Mouse (Mus musculus) heart, postnatal 0 days (tissue): Measurements from ENCODE around the gene Fam126a. TPM values are rescaled to one million over a fixed set of nuclear protein-coding genes. Genes with fewer than 3 reads are reported as not detected.

ENCODE experiments used
- ATAC-seq: fragments of 200-750 bp; cut with Nextera tagmentation; 2 replicates; pipeline ENCODE4 v1.8.0; 2017; ENCODE audit warnings: low read depth, moderate number of reproducible peaks, moderate library complexity; ENCODE audit not compliant: insufficient read depth
- DNase-seq: peaks from one replicate; pipeline ENCODE4 v3.0.0-alpha.2; 2016; ENCODE audit warnings: low spot score
- H3K27ac ChIP-seq: fragments of 300-500 bp; sonication (generic); 2 replicates; pipeline ENCODE4 v1.5.1; 2014; ENCODE audit warnings: low read depth, mild to moderate bottlenecking
- H3K27me3 ChIP-seq: fragments of 300-500 bp; sonication (generic); 2 replicates; pipeline ENCODE4 v1.6.1; 2014; ENCODE audit warnings: low read length, mixed read lengths; ENCODE audit not compliant: control insufficient read depth, insufficient read depth
- H3K36me3 ChIP-seq: fragments of 300-500 bp; sonication (generic); replicated peaks from 2 replicates; pipeline ENCODE4 v1.6.1; 2014; ENCODE audit warnings: low read length, mixed read lengths; ENCODE audit not compliant: control insufficient read depth, insufficient read depth
- H3K4me1 ChIP-seq: fragments of 300-500 bp; sonication (generic); 2 replicates; pipeline ENCODE4 v1.6.1; 2014; ENCODE audit warnings: antibody characterized with exemption; ENCODE audit not compliant: control insufficient read depth, insufficient read depth
- H3K4me2 ChIP-seq: fragments of 300-500 bp; sonication (generic); 2 replicates; pipeline ENCODE4 v1.6.1; 2014; ENCODE audit warnings: low read depth, mild to moderate bottlenecking, low read length, moderate library complexity
- H3K4me3 ChIP-seq: fragments of 300-500 bp; sonication (generic); 2 replicates; pipeline ENCODE4 v1.5.1; 2014; ENCODE audit warnings: low read depth, low read length
- H3K9ac ChIP-seq: fragments of 300-500 bp; sonication (generic); replicated peaks from 2 replicates; pipeline ENCODE4 v1.6.1; 2014; ENCODE audit warnings: low read depth, low read length, mixed read lengths
- H3K9me3 ChIP-seq: fragments of 300-500 bp; sonication (generic); replicated peaks from 2 replicates; pipeline ENCODE4 v1.6.1; 2016; ENCODE audit warnings: low read length; ENCODE audit not compliant: control insufficient read depth
- CTCF ChIP-seq: IDR thresholded peaks from 2 replicates; pipeline ENCODE4 v1.5.1; 2016; ENCODE audit warnings: antibody characterized with exemption, control low read depth, low read depth
- EP300 ChIP-seq: IDR thresholded peaks from 2 replicates; pipeline ENCODE4 v1.6.1; 2016; ENCODE audit warnings: antibody characterized with exemption, low read depth
- WGBS: fragments of 180-500 bp; shearing (Covaris S2); extraction: QIAGEN DNeasy Blood & Tissue Kit; methylation state at CpG from one replicate; pipeline ENCODE4 v1.1.7; 2014; 5-methylcytosine and 5-hydroxymethylcytosine counted together
- polyA plus RNA-seq: library from polyadenylated mRNA; unstranded; fragments of >200 nt; fragmentation: Nextera tagmentation; extraction: Ambion mirVana; gene quantifications from 2 replicates; pipeline ENCODE4 v1.2.1, GENCODE M21; 2015
- total RNA-seq: library from RNA; depleted of rRNA; stranded (reverse); fragments of >200 nt; gene quantifications from 2 replicates; pipeline ENCODE4 v1.2.3, GENCODE M21; 2014; ENCODE audit warnings: low replicate concordance

Fam126a gene
- total and polyA plus RNA-seq, 2 experiments from 2014 or later: 27.7 to 37.3 TPM

GRCm38 (mm10) chr5:24045998-24046631 lies 15.6 kb upstream of the Fam126a start:
- Histone ChIP-seq H3K9ac (no peak overlapping the region), H3K27me3 (no peaks in the 10 kb centered on the region), H3K4me2 (no peak overlapping the region), H3K36me3 (no peaks in the 10 kb centered on the region), H3K27ac (peak overlapping the region; percentile 40; the same call in 1 of the 2 replicates), H3K9me3 (no peaks in the 10 kb centered on the region), H3K4me1 (peaks cover 23% of the 10 kb centered on the region; the same call in 1 of the 2 replicates), H3K4me3 (no peak overlapping the region)
- 54% methylated on average over 4 of the region's 4 CpGs for WGBS
- ATAC-seq: no peak
- no peak for TF ChIP-seq EP300
- TF ChIP-seq CTCF: no peak
- DNase-seq: no peak

DNA sequence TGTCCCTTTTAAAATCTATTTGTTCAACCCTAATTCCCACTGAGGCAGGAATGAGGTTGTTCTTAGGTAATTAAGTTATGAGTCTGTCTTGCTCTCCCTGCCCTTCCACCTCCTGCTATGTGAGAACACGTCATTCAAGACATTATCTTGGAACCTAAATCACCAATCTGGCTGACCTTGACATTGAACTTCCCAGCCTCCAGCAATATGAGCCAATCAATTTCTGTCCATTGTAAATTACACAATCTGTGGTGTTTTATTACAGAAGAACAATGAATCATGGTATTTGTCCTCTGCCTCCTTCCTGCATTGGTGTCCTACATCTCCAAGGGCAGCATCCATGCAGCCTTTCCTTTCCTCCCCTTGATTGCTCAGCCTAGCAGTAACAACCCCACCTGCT lies 13.9 kb upstream of the Fam126a start:
- Histone ChIP-seq H3K9ac (no peak overlapping the region), H3K9me3 (no peaks in the 10 kb centered on the region), H3K4me2 (no peak overlapping the region), H3K27me3 (no peaks in the 10 kb centered on the region), H3K27ac (no peak overlapping the region), H3K4me1 (peaks cover 22% of the 10 kb centered on the region; the same call in 1 of the 2 replicates), H3K36me3 (no peaks in the 10 kb centered on the region), H3K4me3 (no peak overlapping the region)
- TF ChIP-seq CTCF: no peak
- TF ChIP-seq EP300: no peak
- DNase-seq (no peak), ATAC-seq (no peak)
- 48% methylated on average over 1 of the region's 1 CpGs for WGBS

GRCm38 (mm10) chr5:24043367-24043766 lies 12.9 kb upstream of the Fam126a start:
- DNase-seq (no peak), ATAC-seq (no peak)
- Histone ChIP-seq H3K27ac (no peak overlapping the region), H3K4me3 (no peak overlapping the region), H3K9me3 (no peaks in the 10 kb centered on the region), H3K4me2 (no peak overlapping the region), H3K27me3 (no peaks in the 10 kb centered on the region), H3K4me1 (peaks cover 12% of the 10 kb centered on the region; the same call in 1 of the 2 replicates), H3K9ac (no peak overlapping the region), H3K36me3 (no peaks in the 10 kb centered on the region)
- 57% methylated on average over 2 of the region's 2 CpGs for WGBS
- no peak for TF ChIP-seq EP300
- TF ChIP-seq CTCF: no peak

GRCm38 (mm10) chr5:24041341-24041852 lies 10.9 kb upstream of the Fam126a start:
- WGBS: 76% methylated on average over 4 of the region's 4 CpGs
- ATAC-seq (no peak), DNase-seq (no peak)
- no peaks in the 10 kb centered on the region for H3K27me3 ChIP-seq
- H3K4me1 ChIP-seq: no peaks in the 10 kb centered on the region
- no peaks in the 10 kb centered on the region for H3K9me3 ChIP-seq
- TF ChIP-seq EP300 (no peak), CTCF (no peak)
- no peaks in the 10 kb centered on the region for H3K36me3 ChIP-seq
- H3K4me2 ChIP-seq: no peak overlapping the region
- no peak overlapping the region for H3K4me3 ChIP-seq
- no peak overlapping the region for H3K27ac ChIP-seq
- no peak overlapping the region for H3K9ac ChIP-seq

DNA sequence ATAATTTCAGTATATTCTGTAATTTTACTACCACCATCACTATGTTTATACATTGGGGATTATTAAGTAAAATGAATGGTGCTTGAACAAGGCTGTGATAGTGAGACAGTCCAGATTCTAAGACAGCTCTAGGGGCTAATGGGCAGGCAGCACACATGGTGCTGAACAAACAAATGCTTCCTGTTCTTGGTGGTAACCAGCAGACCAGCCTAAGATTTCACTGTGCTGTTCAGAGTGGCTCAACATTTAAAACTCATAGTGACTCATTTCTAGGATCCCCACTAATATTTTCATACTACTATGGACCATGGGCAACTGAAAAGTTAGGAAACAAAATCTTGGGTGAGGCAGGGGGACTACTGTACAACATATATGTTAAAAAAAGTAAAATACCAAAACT lies 10.1 kb upstream of the Fam126a start:
- H3K4me2 ChIP-seq: no peak overlapping the region
- TF ChIP-seq EP300 (no peak), CTCF (no peak)
- DNase-seq (no peak), ATAC-seq (no peak)
- no peaks in the 10 kb centered on the region for H3K27me3 ChIP-seq
- no peak overlapping the region for H3K9ac ChIP-seq
- no peak overlapping the region for H3K4me3 ChIP-seq
- no peak overlapping the region for H3K27ac ChIP-seq
- H3K36me3 ChIP-seq: no peaks in the 10 kb centered on the region
- H3K9me3 ChIP-seq: no peaks in the 10 kb centered on the region
- H3K4me1 ChIP-seq: no peaks in the 10 kb centered on the region

GRCm38 (mm10) chr5:24039423-24039822 lies 8.9 kb upstream of the Fam126a start:
- no peak overlapping the region for H3K27ac ChIP-seq
- H3K27me3 ChIP-seq: no peaks in the 10 kb centered on the region
- no peak overlapping the region for H3K9ac ChIP-seq
- H3K36me3 ChIP-seq: no peaks in the 10 kb centered on the region
- TF ChIP-seq EP300 (no peak), CTCF (no peak)
- no peak for DNase-seq
- H3K9me3 ChIP-seq: no peaks in the 10 kb centered on the region
- H3K4me1 ChIP-seq: no peaks in the 10 kb centered on the region
- no peak overlapping the region for H3K4me2 ChIP-seq
- no peak overlapping the region for H3K4me3 ChIP-seq
- 75% methylated on average over 5 of the region's 5 CpGs for WGBS
- peak; percentile 33; the same call in 1 of the 2 replicates for ATAC-seq
